Mouse (Mus musculus) ES-E14 (cell line): ENCODE results near the gene Akap2. TPM values are rescaled to one million over a fixed set of nuclear protein-coding genes. Genes with fewer than 3 reads are reported as not detected.

Experiments used
- DNase-seq: peaks from one replicate; pipeline ENCODE4 v3.0.0-alpha.2; 2013; ENCODE audit warnings: low read depth, low spot score
- H3K27ac ChIP-seq: 2 replicates; pipeline ENCODE4 v1.5.1; 2012; ENCODE audit warnings: low read depth, mild to moderate bottlenecking, low read length, moderate library complexity, mixed read lengths; ENCODE audit not compliant: poor library complexity, insufficient read depth, severe bottlenecking
- H3K36me3 ChIP-seq: 2 replicates; pipeline ENCODE4 v1.6.1; 2012; ENCODE audit warnings: mild to moderate bottlenecking, low read length, moderate library complexity, mixed read lengths; ENCODE audit not compliant: control insufficient read depth, poor library complexity, insufficient read depth, severe bottlenecking
- H3K4me1 ChIP-seq, 2 experiments: fragments of 150-350 bp in 1 of 2; sonication (generic) in 1 of 2; 2 replicates each; pipeline ENCODE4 v1.6.1; 2012; ENCODE audit warnings: low read length in 2 of 2, mild to moderate bottlenecking in 1 of 2, mixed read lengths in 1 of 2; ENCODE audit not compliant: control insufficient read depth in 2 of 2, insufficient read depth in 2 of 2, poor library complexity in 1 of 2
- H3K4me3 ChIP-seq, 2 experiments: fragments of 150-350 bp in 1 of 2; sonication (generic) in 1 of 2; 2 replicates each; pipeline ENCODE4 v1.5.1; 2012; ENCODE audit warnings: low read length in 2 of 2, low read depth in 1 of 2, mild to moderate bottlenecking in 1 of 2, mixed read lengths in 1 of 2; ENCODE audit not compliant: insufficient read depth in 1 of 2, poor library complexity in 1 of 2, severe bottlenecking in 1 of 2
- H3K9ac ChIP-seq: 2 replicates; pipeline ENCODE4 v1.6.1; 2012; ENCODE audit warnings: low read depth, mild to moderate bottlenecking, low read length, mixed read lengths; ENCODE audit not compliant: poor library complexity, insufficient read depth, severe bottlenecking
- H3K9me3 ChIP-seq: fragments of 150-350 bp; sonication (generic); 2 replicates; pipeline ENCODE4 v1.6.1; 2012; ENCODE audit warnings: low read depth, mild to moderate bottlenecking, low read length; ENCODE audit not compliant: control insufficient read depth, insufficient read depth
- CHD2 ChIP-seq: IDR thresholded peaks from 2 replicates; pipeline ENCODE4 v1.6.1; 2014; ENCODE audit warnings: mild to moderate bottlenecking, low read depth, low read length, inconsistent platforms
- HCFC1 ChIP-seq: IDR thresholded peaks from 2 replicates; pipeline ENCODE4 v1.6.1; 2012; ENCODE audit warnings: low read length, inconsistent platforms, borderline replicate concordance; ENCODE audit not compliant: insufficient read depth
- MAFK ChIP-seq: IDR thresholded peaks from 2 replicates; pipeline ENCODE4 v1.6.1; 2014; ENCODE audit warnings: mild to moderate bottlenecking, low read depth, low read length, inconsistent platforms; ENCODE audit not compliant: insufficient read depth
- ZC3H11A ChIP-seq: IDR thresholded peaks from 2 replicates; pipeline ENCODE4 v1.6.1; 2012; ENCODE audit warnings: low read depth, mild to moderate bottlenecking, inconsistent platforms, low read length, borderline replicate concordance
- ZNF384 ChIP-seq: IDR thresholded peaks from 2 replicates; pipeline ENCODE4 v1.6.1; 2012; ENCODE audit warnings: low read depth, low read length, inconsistent platforms
- in situ Hi-C, 2 experiments: fragments of 600-800 bp; cut with MboI; formaldehyde crosslinking; loops; one replicate each; pipeline ENCODE4 v1.15.1; 2025; ENCODE audit warnings: low sequenced_read_pairs in 2 of 2, inconsistent platforms in 1 of 2; ENCODE audit not compliant: unreplicated experiment in 2 of 2
- total RNA-seq: library from RNA; depleted of rRNA; stranded (reverse); fragments of 300-350 nt; gene quantifications from 2 replicates; pipeline ENCODE4 v1.2.3, GENCODE M21; 2012

Akap2 gene
- total RNA-seq, 1 experiment = 35.7 TPM

DNA sequence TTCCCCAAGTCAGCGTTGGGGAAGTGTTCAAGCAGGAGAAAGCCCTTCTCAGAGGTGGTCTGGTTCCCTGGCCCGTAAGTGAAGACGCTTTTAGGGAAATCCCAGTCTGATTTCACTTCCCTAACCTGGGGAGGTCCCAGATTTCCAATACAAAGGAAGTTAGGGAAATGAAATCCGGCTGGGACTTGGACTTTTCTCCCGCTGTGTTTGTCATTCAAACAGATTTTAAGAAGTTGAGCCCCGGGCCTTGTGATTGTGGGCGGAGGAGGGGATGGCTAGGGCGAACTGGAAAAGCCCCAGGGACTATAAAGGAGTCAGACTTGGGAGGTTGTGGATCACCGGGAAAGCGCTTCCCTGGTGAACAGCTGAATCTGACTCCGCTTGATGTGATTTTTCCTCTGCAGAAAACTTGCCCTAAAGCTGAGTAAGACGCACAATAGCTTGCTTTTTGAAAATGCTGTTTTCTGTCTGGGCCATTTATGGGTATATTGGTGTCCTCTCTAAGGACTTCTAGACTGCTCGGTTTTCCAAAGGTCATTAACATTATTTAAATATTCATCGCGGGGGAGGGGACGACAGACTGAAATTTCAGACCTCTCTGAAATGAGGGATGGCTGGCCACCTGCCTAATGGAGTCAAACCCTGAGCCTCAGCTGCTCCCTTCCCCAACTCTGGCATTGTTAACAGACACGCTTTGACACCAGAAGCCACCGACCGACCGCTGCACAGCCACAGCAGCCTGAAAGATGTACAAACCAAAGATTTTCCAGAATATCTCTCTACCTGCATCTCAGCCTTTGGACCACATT lies 63.6 kb downstream of the Akap2 start:
- peak overlapping the region; percentile 29 to 46 for H3K4me3 ChIP-seq
- peak; percentile 94 for DNase-seq
- H3K27ac ChIP-seq = peak overlapping the region; percentile 84; the same call in 1 of the 2 replicates

GRCm38 (mm10) chr4:57781994-57782393 lies 64.5 kb downstream of the Akap2 start:
- peak; percentile 76 for DNase-seq
- in situ Hi-C loops = no loop called here
- Histone ChIP-seq H3K36me3 (no peaks in the 10 kb centered on the region), H3K27ac (no peak overlapping the region; the same call in 1 of the 2 replicates), H3K9me3 (no peaks in the 10 kb centered on the region), H3K4me1 (peaks cover 0 to 3% of the 10 kb centered on the region in 2 experiments; a peak in 1 of 4 replicates), H3K4me3 (peak overlapping the region; percentile 29 to 68), H3K9ac (peak overlapping the region; percentile 45; the same call in 1 of the 2 replicates)
- TF ChIP-seq ZC3H11A (no peak), CHD2 (no peak), ZNF384 (no peak), MAFK (no peak), HCFC1 (no peak)

More for the DNA sequence above, 63.6 kb downstream of the Akap2 start:
- no peaks in the 10 kb centered on the region for H3K36me3 ChIP-seq
- in situ Hi-C loops = no loop called here
- peak overlapping the region; percentile 30; the same call in 1 of the 2 replicates for H3K9ac ChIP-seq
- no peaks in the 10 kb centered on the region for H3K9me3 ChIP-seq
- no peak for TF ChIP-seq MAFK
- TF ChIP-seq ZC3H11A = no peak
- peak; percentile 59; the same call in 1 of the 2 replicates for TF ChIP-seq CHD2
- no peak for TF ChIP-seq ZNF384
- TF ChIP-seq HCFC1 = no peak
- H3K4me1 ChIP-seq = peaks cover 0 to 3% of the 10 kb centered on the region in 2 experiments; a peak in 1 of 4 replicates

- Histone ChIP-seq H3K9ac (peak overlapping the region; percentile 45; the same call in 1 of the 2 replicates), H3K4me1 (peaks cover 0 to 5% of the 10 kb centered on the region in 2 experiments; a peak in 1 of 4 replicates), H3K4me3 (peak overlapping the region; percentile 29 to 68), H3K36me3 (no peaks in the 10 kb centered on the region), H3K27ac (no peak overlapping the region), H3K9me3 (no peaks in the 10 kb centered on the region)
- TF ChIP-seq ZNF384 = no peak
- TF ChIP-seq ZC3H11A = no peak
- TF ChIP-seq MAFK = no peak
- TF ChIP-seq HCFC1 = no peak
- TF ChIP-seq CHD2 = no peak
- in situ Hi-C loops = no loop called here
- DNase-seq = no peak
Measured at GRCm38 (mm10) chr4:57782549-57783390, 65.3 kb downstream of the Akap2 start.

DNA sequence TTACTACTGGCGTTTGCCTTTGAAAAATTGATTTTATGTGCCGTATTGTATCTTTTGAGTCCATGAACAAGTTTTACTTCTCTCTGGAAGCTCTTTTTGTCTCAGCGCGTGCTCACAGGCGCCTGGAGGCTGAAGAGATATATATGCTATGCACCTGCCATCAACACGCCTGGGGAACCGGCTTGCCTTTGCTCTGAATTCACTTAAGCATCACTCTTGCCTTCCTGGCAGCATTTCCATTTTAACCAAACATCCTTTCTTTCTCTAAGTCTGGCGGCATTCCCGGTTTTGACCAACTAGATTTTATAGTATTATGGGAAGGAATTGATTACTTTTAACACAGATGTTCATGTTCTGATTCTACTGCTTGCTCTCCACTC lies 65.9 kb downstream of the Akap2 start:
- H3K9me3 ChIP-seq = no peaks in the 10 kb centered on the region
- H3K4me1 ChIP-seq = peaks cover 0 to 5% of the 10 kb centered on the region in 2 experiments; a peak in 1 of 4 replicates
- H3K4me3 ChIP-seq = peak overlapping the region; percentile 29 to 68; a peak in 1 of 4 replicates
- no peaks in the 10 kb centered on the region for H3K36me3 ChIP-seq
- H3K9ac ChIP-seq = no peak overlapping the region
- no peak overlapping the region for H3K27ac ChIP-seq
- TF ChIP-seq ZNF384 (no peak), MAFK (no peak), ZC3H11A (no peak), CHD2 (no peak), HCFC1 (no peak)
- DNase-seq = no peak
- in situ Hi-C loops = no loop called here
